Mouse (Mus musculus) spleen, postnatal 36 days (tissue): ENCODE measurements around the gene Gna11.

Experiments used
- DNase-seq, 2 experiments: peaks; one replicate each; pipeline ENCODE4 v3.0.0; 2022; ENCODE audit warnings: low spot score in 2 of 2, mixed read lengths in 1 of 2

The Gna11 gene

DNA sequence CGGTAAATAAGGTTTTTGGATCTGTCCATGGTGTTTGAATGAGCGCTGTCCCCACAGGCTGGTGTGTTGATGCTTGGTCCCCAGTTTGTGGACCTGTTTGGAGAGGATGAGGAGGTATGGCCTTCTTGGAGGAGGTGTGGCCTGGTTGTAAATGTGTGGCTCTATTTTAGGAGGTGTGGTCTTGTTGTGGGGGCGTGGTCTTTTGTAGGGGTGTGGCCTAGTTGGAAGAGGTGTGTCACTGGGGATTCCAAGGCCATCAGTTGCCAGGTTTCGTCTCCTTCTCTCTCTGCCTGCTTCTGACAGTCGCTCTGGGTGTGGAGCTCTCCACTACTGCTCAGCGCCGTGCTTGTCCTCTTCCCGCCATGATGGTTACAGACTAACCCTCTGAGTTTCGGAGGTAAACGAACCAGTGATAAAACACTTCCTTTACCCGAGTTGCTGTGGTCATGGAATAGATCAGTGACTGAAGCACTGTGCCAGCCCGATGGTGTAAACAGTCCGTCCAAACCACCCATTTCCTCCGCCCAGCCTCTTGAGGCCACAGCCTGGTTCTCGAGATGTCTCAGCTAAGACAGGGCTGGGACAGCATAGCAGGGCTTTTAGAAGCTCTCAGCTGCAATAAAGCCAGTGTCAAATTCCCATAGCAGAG lies 39.9 kb downstream of the Gna11 start:
- no peak for DNase-seq

DNA sequence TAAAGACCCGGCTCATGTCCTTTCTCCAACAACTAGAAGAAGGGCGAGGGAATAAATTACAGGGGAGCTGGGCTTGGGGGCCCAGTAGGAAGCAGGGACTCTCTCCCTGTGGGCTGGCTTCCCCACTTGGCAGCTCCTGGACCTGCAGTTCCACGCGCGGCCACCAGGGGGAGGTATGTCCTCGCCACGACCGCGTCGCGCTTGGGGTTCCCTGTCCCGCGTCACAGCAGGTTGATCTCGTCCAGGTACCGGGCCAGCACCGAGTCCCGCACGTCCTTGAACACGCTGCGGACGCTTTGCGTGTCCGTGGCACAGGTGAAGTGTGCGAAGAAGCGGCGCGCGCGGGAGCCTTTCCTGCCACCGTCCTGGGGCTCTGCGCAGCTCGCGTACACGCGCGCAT lies 42.3 kb downstream of the Gna11 start:
- peak; percentile 77 to 83 for DNase-seq

DNA sequence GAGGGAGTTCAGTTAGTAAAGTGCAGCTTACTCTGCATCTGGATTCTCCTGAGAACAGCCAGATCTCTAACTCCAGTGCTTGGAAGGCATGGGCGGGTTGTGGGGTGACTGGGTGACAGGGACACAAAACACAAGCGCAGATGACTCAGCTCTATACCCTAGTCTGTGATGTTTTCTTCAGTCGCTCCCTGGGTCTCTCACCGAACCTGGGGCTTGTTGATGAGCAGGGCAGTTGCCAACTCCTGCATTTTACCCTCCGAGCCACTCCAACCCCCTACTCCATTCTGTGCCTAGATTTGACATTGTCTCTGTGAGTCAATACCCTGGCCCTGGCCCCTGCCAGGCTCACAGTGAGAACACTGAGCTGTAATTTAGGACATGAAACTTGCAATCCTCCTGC lies 43.1 kb downstream of the Gna11 start:
- DNase-seq, result no peak

DNA sequence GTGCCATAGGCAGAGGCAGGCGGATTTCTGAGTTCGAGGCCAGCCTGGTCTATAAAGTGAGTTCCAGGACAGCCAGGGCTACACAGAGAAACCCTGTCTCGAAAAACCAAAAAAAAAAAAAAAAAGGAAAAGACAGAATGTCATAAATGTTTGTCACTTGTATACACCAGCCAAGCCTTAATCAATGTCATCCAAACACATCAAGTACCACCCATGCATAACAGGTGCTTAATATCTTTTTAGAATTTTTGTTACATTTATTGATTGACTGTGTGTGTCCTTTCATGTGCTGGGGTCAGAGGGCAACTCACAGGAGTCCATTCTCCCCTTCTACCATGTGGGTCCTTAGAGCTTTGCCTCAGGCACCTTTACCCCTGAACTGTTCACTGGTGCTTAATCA lies 45.0 kb downstream of the Gna11 start, which contains the start of gene S1pr4:
Gene S1pr4, minus strand, starts transcription at position 101 of the 400 bp plus-strand sequence.
- no peak for DNase-seq

DNA sequence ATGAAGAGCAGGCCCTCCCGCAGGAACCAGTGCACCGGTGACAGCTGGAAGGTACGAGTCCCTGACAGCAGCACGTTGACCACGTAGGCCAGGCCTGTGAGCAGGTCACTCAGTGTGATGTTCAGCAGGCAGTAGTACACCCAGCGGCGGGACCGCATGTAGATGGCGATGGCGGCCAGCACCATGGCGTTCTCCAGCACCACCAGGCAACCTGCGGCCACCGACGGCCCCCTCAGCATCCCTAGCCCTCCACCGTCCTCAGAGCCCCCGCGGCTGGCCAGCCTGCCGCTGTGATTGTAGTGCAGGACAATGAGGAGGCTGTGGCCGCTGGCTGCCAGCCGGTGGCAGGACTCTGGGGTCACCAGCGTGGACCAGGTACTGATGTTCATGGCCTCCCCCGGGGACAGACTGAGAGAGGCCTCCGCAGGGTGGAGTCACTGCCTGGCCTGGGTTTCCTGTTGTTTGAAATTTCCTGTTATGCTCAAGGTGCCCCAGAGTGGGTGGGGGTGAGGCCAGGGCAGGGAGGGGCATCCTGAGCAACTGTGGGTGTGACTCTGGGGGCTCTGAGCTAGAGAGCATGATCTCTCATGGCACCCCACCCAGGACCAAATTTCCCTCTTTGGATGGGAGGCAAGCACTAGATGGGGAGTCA lies 45.6 kb downstream of the Gna11 start:
- DNase-seq, result peak; percentile 94 to 95

DNA sequence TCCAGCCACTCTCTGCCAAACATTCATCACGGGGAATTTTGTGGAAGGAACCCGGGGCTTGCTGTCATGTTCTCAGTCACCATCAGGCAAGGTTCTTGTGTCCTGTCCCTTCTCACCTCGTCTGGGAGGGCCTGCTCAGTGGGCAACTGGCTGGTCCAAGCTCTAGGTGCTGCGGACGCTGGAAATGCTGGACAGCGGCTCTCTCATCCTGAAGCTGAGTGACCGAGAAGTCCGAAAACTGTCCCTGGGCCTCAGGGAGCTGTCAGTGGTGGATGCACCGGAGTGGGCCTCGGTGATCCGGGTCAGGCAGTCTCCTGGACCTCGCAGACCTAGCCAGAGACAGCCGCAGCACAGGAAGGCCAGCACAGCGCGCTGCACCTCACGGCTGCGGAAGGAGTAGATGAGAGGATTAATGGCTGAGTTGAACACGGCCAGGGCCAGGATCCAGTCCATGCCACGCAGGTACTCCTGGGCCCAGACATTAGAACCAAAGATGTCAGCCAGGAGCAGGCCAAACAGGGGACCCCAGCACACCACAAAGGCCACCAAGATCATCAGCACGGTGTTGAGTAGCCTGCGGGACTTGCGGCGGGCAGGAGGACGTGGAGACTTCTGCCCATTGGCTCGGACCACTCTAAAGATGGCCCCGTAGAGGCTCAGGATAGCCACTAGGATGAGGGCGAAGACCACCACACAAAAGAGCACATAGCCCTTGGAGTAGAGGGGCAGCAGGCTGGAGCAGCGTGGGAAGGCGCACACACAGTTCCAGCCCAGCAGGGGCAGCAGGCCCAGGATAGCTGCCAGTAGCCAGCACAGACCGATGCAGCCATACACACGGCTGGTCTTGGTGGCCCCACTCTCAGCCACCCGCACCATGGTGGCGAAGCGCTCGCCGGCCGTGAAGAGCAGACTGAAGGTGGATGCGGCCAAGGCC lies 46.4 kb downstream of the Gna11 start:
- no peak for DNase-seq

DNA sequence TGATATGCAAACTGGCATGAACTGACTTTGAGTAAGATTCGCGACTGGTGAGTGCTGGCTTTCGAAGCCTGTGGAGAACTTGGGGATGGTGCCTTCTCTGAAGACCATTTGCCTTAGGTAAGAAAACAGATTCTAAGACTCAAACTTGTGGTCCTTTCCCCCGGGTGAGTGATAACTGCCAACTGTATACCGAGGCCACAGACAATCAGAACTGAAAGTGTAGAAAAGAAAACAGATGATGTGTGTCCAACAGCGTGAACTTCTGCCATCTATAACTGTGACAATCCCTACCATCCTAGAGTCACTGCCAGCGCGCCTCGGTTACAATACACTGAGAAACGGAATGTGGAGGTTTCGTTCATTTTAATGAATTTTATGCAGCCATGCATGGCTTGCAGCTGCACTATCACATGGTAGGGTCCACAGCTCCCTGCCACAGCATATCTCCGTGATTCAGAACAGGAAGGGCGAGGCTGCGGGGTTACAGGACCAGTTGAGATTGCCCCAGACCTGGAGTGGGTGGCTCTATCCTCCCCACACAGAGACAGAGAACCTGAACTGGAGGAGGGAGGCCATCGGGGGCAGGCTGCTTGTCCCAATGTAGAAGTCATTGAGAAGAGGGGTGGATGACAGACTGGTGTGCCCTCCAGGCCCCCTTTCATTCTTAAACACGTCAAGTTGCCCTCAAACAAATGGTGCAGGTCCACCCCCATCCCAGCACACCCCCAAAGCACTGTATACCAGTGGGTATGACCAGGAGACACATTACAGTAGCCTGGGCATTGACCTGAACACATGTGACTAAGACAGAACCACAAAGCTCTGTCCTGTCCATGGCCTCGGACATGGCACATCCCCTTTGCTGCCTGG lies 47.4 kb downstream of the Gna11 start:
- DNase-seq, result peak; percentile 74 to 76

DNA sequence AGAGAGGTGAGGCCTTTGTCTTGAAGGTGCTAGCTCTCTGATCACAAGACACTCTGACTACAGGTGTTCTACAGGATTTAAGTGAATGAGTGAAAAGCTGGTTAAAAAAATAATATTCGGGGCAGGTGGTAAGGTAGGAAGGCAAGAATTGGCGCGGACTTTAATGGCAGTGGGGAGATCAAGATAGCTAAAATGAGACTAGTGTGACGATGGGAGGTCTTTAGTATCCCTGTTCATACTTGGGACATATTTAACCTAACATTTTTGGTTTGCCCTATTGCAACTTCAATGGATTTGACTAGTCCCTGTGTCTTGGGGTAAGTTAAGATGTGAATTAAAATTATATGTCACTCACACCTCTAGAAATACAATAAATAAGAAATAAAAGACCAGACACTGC lies 48.0 kb downstream of the Gna11 start:
- no peak for DNase-seq

DNA sequence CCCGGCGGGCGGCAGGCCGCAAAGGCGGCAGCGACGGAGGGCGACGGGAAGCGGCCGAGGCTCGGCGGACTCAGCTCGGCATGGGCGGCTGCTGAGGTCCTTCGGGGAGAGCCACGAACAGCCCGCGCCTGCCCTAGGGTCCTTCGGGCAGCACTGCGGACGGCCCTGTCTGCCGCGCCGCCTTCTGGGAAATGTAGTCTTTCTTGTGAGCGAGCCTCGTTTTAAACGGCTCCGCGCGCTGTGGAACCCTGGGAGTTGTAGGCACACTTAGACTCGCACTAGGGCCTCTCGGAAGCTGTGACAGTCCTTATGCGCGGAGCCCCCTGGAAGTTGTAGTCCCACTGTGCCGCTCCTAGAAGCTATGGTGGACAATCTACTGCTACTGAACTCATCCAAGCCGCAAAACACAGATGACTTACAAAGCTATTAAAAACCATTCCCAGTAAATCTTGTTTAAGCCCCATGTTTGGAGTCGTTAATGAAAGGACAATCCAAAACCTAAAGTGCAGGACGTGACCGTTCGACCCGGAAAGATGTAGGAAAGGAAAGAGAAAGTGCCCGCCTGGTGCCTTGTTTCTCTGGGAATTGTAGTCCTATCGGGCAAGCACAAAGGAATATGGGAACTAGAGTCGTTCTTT lies 48.6 kb downstream of the Gna11 start, which contains the start of gene Ncln:
Gene Ncln, minus strand, starts transcription at position 129 of the 638 bp plus-strand sequence.
- DNase-seq, result peak; percentile 97 to 98

DNA sequence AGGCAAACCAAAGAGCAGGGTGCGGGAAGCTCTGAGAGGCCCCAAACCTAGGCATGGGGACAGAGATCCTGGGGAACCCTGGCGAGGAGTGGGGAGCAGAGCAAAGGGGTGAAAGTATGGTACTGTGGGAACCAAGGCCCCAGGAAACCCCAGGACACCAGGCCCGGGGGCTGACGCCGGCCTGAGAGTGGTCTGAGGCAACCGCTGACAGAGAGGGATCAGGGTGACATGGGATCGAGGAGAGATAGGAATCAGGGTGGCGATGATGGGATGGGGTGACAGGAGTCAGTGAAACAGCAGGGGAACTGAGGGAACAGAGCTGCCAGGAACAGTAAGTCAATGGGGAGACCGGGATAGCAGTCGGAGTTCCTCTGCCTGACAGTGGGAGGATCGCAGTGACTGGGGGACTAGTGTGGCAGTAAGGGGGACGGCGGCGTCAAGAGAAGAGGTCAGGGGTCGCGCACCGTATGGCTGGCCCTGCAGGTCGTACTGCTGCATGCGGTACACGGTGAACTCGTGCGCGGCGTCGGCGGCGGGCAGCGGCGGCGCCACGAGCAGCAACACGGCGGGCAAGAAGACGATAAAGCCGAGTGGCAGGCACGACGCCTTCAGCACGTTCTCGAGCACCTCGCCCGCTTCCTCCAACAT lies 49.2 kb downstream of the Gna11 start:
- no peak for DNase-seq

DNA sequence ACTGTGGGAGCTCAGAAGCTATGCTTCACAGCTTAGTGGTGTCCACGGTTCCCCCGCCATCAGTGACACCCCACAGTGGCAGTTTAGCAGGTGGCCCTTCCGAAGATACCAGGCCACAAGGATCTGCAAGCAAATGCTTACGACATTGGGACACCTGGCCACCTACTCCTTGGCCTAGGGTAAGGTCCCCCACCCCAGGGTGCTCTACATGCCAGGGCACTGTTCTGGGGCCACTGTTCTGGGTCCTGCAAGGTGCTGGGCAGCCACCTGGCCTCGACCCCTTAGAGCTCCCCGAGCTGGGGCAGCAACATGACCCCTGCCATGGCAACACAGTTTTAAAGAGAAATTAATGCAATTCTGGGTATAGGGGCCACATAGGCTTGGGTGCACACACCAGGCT lies 49.8 kb downstream of the Gna11 start:
- no peak for DNase-seq

DNA sequence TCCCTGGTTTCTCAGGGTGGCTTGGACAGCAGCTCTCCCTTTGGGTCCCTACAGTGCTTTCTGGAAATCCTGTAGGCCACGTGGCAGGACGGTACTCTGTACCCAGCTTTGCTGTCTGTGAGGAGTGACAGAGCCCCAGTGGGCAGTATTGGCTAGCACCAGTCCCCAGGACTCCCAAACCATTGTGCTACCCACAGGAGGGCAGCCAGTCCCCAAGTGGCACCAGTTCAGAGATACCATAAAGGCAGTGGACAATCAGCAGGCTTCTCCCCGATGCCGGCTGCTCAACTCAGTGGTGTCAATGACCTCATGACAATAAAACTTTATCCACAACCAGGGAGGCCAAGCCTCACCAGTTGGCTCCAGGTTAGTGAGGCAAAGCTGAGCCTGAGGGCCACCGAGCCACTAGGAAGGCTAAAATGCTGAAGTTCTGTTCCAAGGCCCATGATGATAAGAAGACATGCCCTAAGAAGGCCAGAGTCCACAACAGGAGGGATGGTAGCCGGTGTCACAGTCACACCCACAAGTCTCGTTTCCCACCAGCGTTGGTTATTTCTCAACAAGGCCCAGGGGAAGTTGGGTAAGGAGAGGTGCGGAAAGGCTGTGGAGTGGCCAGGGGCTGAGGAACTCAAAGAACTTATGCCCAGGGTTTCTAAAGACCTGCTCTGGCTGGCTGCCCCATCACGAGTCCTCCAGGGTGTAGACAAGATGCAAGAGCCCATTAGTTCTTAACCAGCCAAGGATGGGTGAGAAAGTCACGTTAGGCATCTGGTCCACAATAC lies 50.5 kb downstream of the Gna11 start:
- DNase-seq, result peak in 1 of 2 experiments; percentile 43

DNA sequence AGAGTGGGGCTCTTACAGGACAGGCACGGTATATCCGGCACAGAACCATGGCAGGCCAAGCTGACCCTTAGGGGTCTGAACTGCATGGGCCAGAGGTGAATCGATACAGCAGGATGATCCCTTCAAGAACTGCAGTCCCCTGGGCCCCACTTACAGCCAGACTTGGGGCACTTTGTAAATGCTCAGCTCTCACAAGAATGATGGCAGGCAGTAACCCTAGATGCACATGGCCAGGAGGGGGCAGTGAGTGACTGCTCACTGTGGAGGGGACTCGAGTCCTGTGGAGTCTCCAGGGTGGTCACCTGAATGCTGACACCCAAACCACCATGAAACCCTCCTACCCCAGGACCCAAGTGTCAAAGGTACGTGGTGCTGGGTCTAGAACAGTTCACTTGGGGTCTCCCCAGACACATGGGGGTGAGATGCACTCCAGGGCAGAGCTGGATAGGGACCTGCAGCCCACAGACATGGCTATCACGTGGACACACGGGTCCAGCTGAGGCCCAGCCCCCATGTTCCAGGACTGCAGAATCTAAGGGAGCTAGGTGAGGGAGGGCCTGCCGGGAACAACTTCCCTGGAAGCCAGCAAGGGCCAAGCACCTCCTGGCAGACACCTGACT lies 51.3 kb downstream of the Gna11 start:
- DNase-seq, result peak in 1 of 2 experiments; percentile 43

DNA sequence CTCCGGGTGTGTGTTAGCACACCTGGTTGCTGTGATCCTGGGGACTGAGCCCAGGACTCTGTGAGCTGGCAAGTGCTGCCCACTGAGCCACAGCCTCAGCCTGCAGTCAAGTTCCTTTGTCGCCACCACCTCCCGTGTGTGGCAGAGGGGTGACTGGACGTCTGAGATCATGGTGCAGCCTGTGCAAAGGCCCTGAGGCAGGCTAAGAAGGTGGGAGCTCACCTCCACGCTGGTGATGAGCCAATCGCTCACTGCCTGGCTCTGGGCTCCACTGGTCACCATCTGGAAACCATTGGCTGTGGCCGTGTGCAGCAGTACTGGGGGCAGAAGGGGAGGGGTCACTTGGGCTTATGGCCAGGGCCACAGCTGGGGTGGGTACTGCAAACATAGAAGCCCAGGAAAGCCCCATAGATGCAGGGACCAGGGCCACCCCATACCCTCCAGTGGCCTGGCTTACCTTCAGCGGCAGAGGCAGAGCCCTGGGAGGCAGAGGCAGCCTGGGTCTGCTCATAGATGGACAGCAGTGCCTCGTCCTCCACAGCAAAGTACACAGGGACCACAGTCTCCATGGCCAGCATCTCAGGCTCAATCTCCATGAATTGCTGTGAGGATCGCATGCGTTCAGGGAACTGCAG lies 52.3 kb downstream of the Gna11 start:
- DNase-seq, result no peak

DNA sequence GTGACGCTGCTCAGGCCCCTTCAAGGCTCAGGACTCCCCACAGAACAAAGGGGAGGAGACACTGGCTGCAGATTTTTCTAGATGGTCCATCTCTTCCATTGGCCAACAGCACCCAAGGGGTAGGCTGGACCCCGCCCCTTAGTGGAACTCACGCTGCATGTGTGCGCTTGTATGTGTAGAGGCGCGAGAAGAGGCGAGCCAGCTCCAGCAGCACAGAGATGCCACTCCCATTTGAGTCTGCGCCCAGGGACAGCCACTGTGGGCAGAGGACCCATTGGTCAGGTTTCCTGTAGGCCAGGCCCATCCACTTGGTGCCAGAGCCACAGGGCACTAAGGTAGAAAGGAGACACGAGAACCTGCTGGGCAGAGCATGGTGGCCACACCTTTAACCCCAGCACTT lies 54.0 kb downstream of the Gna11 start:
- DNase-seq, result no peak

DNA sequence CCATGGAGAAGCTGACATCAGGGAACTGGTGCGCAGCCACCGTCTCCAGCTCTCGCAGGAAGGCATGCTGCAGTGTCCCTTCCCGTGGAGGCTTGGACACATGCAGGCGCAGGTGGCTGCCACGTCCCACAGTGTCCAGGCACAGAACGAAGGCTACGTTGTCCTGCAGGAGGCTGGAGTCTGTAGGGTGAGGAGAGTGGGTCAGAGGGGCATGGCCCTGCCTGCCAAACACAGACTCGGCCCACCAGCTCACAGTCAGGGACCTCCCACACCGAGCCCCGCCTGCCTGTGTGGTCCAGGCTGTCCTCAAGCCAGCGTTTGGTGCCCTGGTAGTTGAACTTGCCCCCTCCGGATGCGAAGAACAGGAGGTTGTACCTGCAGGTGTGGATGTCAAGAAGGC lies 55.0 kb downstream of the Gna11 start:
- no peak for DNase-seq

DNA sequence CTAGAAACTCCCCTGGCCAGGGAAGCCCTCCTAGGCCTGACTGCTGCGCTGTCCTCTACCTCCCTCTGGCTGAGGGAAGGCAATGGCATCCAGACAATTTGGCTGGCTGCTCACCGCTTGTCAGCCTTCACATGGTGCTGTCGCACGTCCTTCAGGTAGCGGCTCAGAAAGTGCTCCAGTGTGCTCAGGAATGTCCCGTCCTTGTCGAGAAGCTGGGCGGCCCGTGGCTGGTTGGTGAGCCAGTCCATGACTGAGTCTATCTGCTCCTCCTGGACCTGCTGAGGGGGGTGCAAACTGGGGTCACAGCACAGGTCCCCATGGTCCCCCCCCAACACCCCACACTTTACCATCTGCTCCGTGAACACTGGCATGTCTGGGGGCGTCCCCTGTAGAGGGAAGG lies 56.9 kb downstream of the Gna11 start:
- no peak for DNase-seq

DNA sequence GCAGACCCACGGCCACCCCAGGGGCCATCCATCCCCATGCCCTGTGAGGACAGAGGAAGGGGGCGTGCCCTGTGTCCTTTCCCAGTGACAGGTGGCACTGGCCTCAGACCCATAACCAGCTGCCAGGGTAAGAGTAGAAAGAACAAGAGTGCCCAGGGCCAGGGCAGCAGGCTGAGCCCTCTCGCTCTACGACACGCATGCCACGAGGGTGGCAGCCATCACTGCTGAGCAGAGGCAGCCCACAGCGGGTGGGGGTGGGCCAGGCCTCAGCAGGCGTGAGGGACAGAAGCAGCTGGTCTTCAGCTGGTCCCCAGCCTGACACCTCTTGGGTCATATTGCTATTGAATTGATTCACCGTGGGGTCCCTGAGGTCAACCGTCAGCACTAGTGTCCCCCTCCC lies 58.5 kb downstream of the Gna11 start:
- DNase-seq, result no peak
